ENCODE assay signal across 21 mouse cellular contexts in the genomic region with DNA sequence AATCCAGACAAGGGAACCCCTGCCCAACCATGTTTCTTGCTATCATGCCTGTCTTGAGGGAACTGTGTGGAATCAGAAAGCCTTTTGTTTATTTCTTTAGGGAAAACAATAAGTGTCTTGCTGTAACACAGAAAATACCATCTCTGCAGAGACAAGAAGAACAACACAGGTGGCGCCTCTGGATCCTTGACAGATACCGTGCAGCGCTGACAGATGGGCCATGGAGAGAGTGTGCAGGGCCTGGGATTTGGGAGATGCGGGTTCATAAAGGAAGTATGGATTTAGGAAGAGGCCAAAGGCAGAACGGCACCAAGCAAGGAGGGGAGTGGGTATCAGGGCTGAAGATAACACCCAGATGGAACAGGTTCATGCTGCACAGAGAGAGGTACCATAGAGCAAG.
DNase-seq lines count a peak whose midpoint lies in the region; ATAC-seq and TF ChIP-seq lines count a peak whose summit lies in the region.
"Had no signal": no experiment of that assay in that cellular context is flagged by ENCODE, and none has a peak within 500 bp of the region (broad histone marks: within the 10 kb centered on the region; RNA-seq: fewer than 3 reads in every experiment).

No protein-coding gene starts in this region.

- H3K36me3 ChIP-seq in intestine, postnatal 0 days (ENCODE audit: control insufficient read depth, insufficient read depth), result no peaks in the 10 kb centered on the region
- no peaks in the 10 kb centered on the region for H3K36me3 ChIP-seq in forebrain, embryonic 11.5 days (ENCODE audit: control insufficient read depth, insufficient read depth, low read length)
- H3K36me3 ChIP-seq in liver, embryonic 12.5 days, result no peaks in the 10 kb centered on the region
- H3K36me3 ChIP-seq: embryonic facial prominence, embryonic 10.5 days; heart, embryonic 10.5 days; hindbrain, embryonic 12.5 days had no signal

- WGBS in intestine, postnatal 0 days, result 87% methylated on average over 5 of the region's 5 CpGs
- 88% methylated on average over 5 of the region's 5 CpGs for WGBS in forebrain, embryonic 11.5 days
- 77% methylated on average over 5 of the region's 5 CpGs for WGBS in liver, embryonic 12.5 days (ENCODE audit: insufficient replicate concordance)

- no peak for TF ChIP-seq CTCF in intestine, postnatal 0 days (IDR thresholded peaks at IDR 0.05; ENCODE audit: low read depth)

- H3K4me2 ChIP-seq in intestine, postnatal 0 days (replicated peaks; ENCODE audit: low read depth), result no peak overlapping the region
- no peak overlapping the region for H3K4me2 ChIP-seq in forebrain, embryonic 11.5 days (ENCODE audit: low read depth, low read length, severe bottlenecking)
- no peak overlapping the region for H3K4me2 ChIP-seq in liver, embryonic 12.5 days
- H3K4me2 ChIP-seq: hindbrain, embryonic 12.5 days had no signal

- no peak overlapping the region for H3K27ac ChIP-seq in intestine, postnatal 0 days (ENCODE audit: low read depth, low read length)
- H3K27ac ChIP-seq in forebrain, embryonic 11.5 days (ENCODE audit: low read depth, low read length), result no peak overlapping the region
- H3K27ac ChIP-seq in liver, embryonic 12.5 days, result no peak overlapping the region
- H3K27ac ChIP-seq: embryonic facial prominence, embryonic 10.5 days; heart, embryonic 10.5 days; hindbrain, embryonic 12.5 days had no signal

- H3K4me1 ChIP-seq in intestine, postnatal 0 days (replicated peaks; ENCODE audit: control insufficient read depth, insufficient read depth, low read length), result no peaks in the 10 kb centered on the region
- H3K4me1 ChIP-seq in forebrain, embryonic 11.5 days (replicated peaks; ENCODE audit: control insufficient read depth, insufficient read depth, low read length), result no peaks in the 10 kb centered on the region
- H3K4me1 ChIP-seq in liver, embryonic 12.5 days, result no peaks in the 10 kb centered on the region
- H3K4me1 ChIP-seq: embryonic facial prominence, embryonic 10.5 days; heart, embryonic 10.5 days; hindbrain, embryonic 12.5 days had no signal

- no peak for ATAC-seq in intestine, postnatal 0 days
- ATAC-seq in forebrain, embryonic 11.5 days (replicated peaks; ENCODE audit: low FRiP score), result no peak
- ATAC-seq in liver, embryonic 12.5 days, result no peak
- ATAC-seq: activated CD4-positive, CD25-positive, alpha-beta regulatory T cell, adult 4 months; forebrain, embryonic 14.5 days; hindbrain, embryonic 16.5 days; inflammation-experienced regulatory T-cells, adult 6 months; Patski had no signal

- DNase-seq in left cerebral cortex, postnatal 4 days, result peak; percentile 17
- DNase-seq in left cerebral cortex, postnatal 14 days (ENCODE audit: low spot score in 2 of 2), result no peak
- DNase-seq in cerebellum, adult 11-12 months, result peak; percentile 79
- peak; percentile 83 for DNase-seq in cerebellum, adult 9-10 months
- peak; percentile 77 to 82 for DNase-seq in cerebellum, postnatal 25 days
- no peak for DNase-seq in forebrain, embryonic 11.5 days (ENCODE audit: low spot score)
- DNase-seq: adrenal gland, postnatal 14 days; heart, adult 18-20 months; heart, postnatal 10 days; heart, postnatal 4 days; kidney, adult 11 months had no signal

- no peak overlapping the region for H3K4me3 ChIP-seq in intestine, postnatal 0 days (ENCODE audit: low read depth, low read length)
- H3K4me3 ChIP-seq in forebrain, embryonic 11.5 days (ENCODE audit: low read depth, low read length), result no peak overlapping the region
- no peak overlapping the region for H3K4me3 ChIP-seq in liver, embryonic 12.5 days
- H3K4me3 ChIP-seq: embryonic facial prominence, embryonic 10.5 days; heart, embryonic 10.5 days; hindbrain, embryonic 12.5 days had no signal

- H3K9me3 ChIP-seq in intestine, postnatal 0 days (ENCODE audit: control insufficient read depth), result no peaks in the 10 kb centered on the region
- H3K9me3 ChIP-seq in forebrain, embryonic 11.5 days (ENCODE audit: control insufficient read depth, low read length), result no peaks in the 10 kb centered on the region
- H3K9me3 ChIP-seq in liver, embryonic 12.5 days (replicated peaks), result no peaks in the 10 kb centered on the region
- H3K9me3 ChIP-seq: embryonic facial prominence, embryonic 10.5 days; heart, embryonic 10.5 days; hindbrain, embryonic 12.5 days had no signal

- H3K27me3 ChIP-seq in intestine, postnatal 0 days (replicated peaks; ENCODE audit: control insufficient read depth, insufficient read depth, low read length), result no peaks in the 10 kb centered on the region
- H3K27me3 ChIP-seq in forebrain, embryonic 11.5 days (ENCODE audit: control insufficient read depth, insufficient read depth, low read length), result no peaks in the 10 kb centered on the region
- H3K27me3 ChIP-seq in liver, embryonic 12.5 days (replicated peaks), result no peaks in the 10 kb centered on the region
- H3K27me3 ChIP-seq: hindbrain, embryonic 12.5 days had no signal

- H3K9ac ChIP-seq in intestine, postnatal 0 days (ENCODE audit: low read depth, low read length), result no peak overlapping the region
- H3K9ac ChIP-seq in forebrain, embryonic 11.5 days (ENCODE audit: low read length), result no peak overlapping the region
- H3K9ac ChIP-seq in liver, embryonic 12.5 days, result no peak overlapping the region
- H3K9ac ChIP-seq: hindbrain, embryonic 12.5 days had no signal

- intact Hi-C loops in left cerebral cortex, postnatal 4 days (cut with DNase I), result no loop called here
- intact Hi-C loops in left cerebral cortex, postnatal 14 days (cut with DNase I), result no loop called here

Comparison
In these comparisons a context has a peak if more than half of its experiments do, and no peak if none do; other contexts are left out.
1. DNase-seq: peak in left cerebral cortex, postnatal 4 days (single experiment), cerebellum, adult 11-12 months (single experiment), cerebellum, adult 9-10 months (single experiment) and cerebellum, postnatal 25 days (2 of 2); none in left cerebral cortex, postnatal 14 days (0 of 2) and forebrain, embryonic 11.5 days (single experiment).